Mouse (Mus musculus) megakaryocyte-erythroid progenitor cell, adult 5-6 weeks (primary cell): ENCODE results near the gene Ttc5. TPM values are rescaled to one million over a fixed set of nuclear protein-coding genes. Genes with fewer than 3 reads are reported as not detected.
"Not testable (repeated sequence)": the region's sequence is repeated elsewhere in the genome, so short reads cannot be mapped to it uniquely, and the experiment has no call there.

Experiments
- ATAC-seq: replicated peaks from 2 replicates; pipeline ENCODE4 v1.8.0; 2016; ENCODE audit warnings: mild to moderate bottlenecking, inconsistent platforms; ENCODE audit not compliant: severe bottlenecking, poor library complexity, low FRiP score, low TSS enrichment
- total RNA-seq, 2 experiments: library from RNA; stranded (forward) in 1 of 2; stranded (reverse) in 1 of 2; fragments of 200-1000, 215-1000 nt in 1 of 2; fragments of >200 nt in 1 of 2; fragmentation: Nextera tagmentation in 1 of 2; gene quantifications; 2 replicates each; pipeline ENCODE4 v1.2.3; 2014 to 2017

The Ttc5 gene
- 25.4 and 29.8 TPM in 2 replicates for total RNA-seq (2014; fragmentation: Nextera tagmentation)
- total RNA-seq (2017): 25.4 and 36.3 TPM in 2 replicates

DNA sequence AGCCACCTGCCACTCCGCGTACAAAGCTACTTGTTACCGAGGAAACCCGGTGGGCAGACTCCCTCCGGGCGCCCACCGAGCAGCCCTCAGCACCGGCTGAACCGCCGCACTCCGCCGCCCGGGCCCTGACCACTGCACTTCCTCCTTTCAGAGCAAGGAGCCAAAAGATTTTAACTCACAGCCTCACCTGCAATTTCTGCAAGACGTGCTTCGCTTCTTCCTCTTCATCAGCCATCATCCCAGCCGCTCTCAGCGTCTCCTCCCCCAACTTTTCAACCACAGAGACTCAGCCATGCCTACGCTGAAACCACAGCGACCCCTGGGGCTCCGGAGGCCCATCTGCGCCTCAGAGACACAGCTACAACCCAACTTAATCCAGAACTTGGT, at the start of gene Ttc5:
Ttc5 (minus strand) TSS at position 269 of the 387 bp plus-strand sequence.
- peak; percentile 97 for ATAC-seq

- ATAC-seq: no peak
These were observed 49.1 kb upstream of the Ttc5 start for GRCm38 (mm10) chr14:50834435-50834834.

- ATAC-seq: peak; percentile 28; the same call in 1 of the 2 replicates
These were observed 48.6 kb upstream of the Ttc5 start for GRCm38 (mm10) chr14:50833964-50834363.

DNA sequence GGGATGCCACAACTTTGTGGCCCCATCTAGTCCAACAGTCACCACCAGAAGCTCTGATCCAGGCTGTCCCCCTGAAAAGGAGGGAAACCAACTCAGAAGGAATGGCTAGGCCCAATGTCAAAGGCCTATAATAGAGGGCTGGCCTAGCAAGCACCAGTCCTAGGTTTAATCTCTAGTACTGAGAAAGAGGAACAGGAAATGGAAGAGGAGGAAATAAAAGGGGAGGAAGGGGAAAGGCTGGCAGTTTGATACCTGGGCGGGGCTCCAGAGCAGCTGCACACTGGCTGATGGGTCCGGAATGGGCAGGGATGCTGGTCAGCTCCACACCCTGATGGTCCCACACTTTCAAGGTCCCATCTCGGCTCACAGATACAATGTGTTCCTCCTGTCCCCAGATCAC, 44.6 kb upstream of the Ttc5 start:
- ATAC-seq: no peak

DNA sequence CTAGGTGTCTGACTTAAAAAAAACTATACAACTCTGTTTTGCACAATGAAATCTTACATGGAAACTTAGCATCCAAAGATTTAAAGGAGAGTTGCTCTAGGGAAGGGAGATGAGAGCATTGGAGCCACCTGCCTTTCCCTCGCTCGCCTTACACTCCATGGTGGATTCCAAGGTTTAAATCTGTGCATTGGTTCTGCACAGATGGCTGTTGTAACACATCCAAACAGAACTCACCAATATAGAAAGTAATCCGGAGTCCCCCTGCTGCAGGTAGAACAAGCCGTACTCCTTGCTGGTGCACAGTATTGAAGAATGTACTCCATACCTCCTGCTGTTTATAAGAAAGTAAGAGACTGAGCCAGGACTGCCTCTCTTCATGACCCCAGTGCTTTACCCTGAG, 41.3 kb upstream of the Ttc5 start:
- ATAC-seq: no peak

GRCm38 (mm10) chr14:50824219-50824618, 38.9 kb upstream of the Ttc5 start:
- peak; percentile 21; the same call in 1 of the 2 replicates for ATAC-seq

GRCm38 (mm10) chr14:50823240-50823639, 37.9 kb upstream of the Ttc5 start:
- ATAC-seq: peak; percentile 58

- ATAC-seq: no peak
These were observed 27.7 kb upstream of the Ttc5 start for GRCm38 (mm10) chr14:50813060-50813459.

DNA sequence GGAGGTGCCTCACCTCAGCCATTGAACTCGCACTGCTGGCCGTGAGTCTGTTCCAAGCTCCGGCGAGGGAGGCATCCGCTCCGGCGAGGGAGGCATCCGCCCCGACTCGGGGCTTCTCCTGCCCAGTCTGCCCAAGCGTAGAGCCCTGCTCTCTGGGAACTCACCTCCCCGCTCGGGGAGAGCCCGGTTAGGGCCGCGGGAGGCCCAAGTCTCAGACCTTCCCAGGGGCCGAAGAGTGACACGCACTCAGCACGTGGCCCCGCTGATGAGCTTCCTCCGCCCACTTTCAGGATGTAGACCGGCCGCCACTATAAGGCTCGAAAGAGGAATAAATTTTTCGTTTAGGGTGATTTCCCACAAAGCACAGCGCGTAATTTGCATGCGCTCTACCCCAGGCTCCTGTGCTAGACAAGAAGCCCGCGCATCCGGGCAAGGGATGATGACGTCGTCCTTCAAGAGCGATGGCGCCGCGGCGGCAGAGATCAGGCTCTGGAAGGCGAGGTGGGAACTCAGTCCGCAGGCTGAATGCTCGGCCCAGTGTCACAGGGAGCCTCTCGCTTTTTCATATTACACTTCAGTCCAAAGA, 22.3 kb upstream of the Ttc5 start, which contains the start of the genes Ccnb1ip1 and Parp2:
Ccnb1ip1 (minus strand) TSS at position 246 of the 586 bp plus-strand sequence.
Parp2 (plus strand) TSS at position 355 of the 586 bp plus-strand sequence.
- ATAC-seq: peak; percentile 98

- ATAC-seq: not testable (repeated sequence)
These were observed 21.1 kb upstream of the Ttc5 start for GRCm38 (mm10) chr14:50806469-50806868.

GRCm38 (mm10) chr14:50804683-50805082, 19.4 kb upstream of the Ttc5 start:
- ATAC-seq: no peak

- no peak for ATAC-seq
These were observed 17.7 kb upstream of the Ttc5 start for GRCm38 (mm10) chr14:50802843-50803562.

- no peak for ATAC-seq
These were observed 17.1 kb upstream of the Ttc5 start for GRCm38 (mm10) chr14:50802441-50802840.

DNA sequence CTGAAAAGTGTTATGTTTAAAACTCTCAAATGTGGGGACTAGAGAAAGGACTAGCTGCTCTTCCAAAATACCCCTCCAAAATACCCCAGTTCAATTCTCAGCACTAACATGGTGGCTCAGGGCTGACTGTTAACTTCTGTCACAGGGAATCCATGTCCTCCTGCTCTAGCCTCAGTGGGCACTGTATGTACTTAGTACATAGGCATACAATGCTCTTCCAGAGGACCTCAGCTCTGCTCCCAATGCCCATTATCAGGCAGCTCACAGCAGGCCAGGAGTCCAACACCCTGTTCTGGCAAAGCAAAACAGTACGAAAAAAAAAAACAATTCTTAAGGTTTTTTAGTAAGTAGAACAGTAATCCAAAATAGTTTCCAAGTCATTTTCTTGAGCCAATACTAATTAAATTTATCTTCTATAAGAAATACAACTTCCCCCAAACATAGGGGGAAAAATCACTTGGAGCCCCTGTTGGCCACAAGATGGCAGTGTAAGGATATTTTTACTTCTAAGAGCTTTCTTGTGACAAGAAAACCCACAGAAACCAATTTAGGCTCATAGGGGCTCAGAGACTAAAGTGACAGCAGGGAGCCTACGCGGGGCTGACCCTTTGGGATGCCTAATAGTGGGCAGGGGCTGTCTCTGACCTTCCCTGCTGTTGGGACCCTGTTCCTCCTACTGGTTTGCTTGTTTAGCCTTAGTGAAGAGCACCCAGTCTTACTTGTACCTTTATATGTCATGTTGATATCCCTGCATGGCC, 14.4 kb upstream of the Ttc5 start:
- ATAC-seq: peak; percentile 67

- ATAC-seq: peak; percentile 65; the same call in 1 of the 2 replicates
These were observed 13.2 kb upstream of the Ttc5 start for GRCm38 (mm10) chr14:50798512-50798911.

GRCm38 (mm10) chr14:50796464-50796863, 11.1 kb upstream of the Ttc5 start:
- ATAC-seq: no peak

DNA sequence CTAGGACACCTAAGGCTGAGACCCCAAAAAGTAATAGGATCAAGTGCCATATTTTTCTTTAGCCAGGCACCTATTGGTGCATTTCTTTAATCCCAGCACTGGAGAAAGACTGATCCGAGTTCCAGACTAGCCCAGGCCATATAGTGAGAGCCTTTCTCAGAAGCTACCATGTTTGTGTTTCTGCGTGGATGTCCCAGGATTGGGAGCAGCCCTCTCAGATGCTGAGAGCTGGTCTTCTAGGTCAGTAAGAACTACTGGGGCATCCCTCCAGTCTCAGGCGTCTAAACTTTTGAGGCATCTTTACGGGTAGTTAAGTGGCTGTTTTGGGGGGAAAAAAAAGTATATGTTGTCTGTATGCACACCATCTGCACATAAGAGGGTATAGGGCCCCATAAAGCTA, 10.6 kb upstream of the Ttc5 start:
- ATAC-seq: no peak

DNA sequence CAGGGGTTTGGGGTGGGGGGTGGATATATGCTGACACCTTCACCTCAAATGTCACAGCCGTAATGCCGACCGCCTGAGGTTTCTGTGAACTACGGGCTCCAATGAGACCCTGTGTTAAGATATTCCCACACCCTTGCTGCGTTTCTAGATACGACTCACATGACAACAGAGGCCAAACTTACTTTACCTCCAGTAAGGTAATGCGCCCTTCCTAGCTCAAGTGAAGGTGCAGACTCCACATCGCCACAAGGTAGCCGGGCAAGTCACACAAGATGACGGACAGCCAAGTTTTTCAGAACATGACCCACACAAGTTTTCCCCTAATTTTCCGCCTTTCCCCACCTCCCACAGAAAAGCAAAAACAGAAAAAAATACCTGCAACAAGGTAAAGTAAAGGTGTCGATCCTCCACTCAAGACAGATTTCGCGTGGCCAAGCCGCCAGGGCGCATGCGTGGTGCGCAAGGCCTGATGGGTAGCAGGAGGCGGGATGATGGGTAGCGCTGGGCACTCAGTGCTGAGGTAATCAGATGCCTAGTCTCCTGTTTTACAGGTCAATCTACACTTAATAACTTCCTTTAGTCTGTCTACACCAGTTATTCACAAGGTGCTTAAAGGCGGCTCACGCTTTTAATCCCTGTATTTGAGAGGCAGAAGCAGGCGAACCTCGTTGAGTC, 10.1 kb upstream of the Ttc5 start:
- no peak for ATAC-seq

GRCm38 (mm10) chr14:50788157-50788556, 2.8 kb upstream of the Ttc5 start:
- peak; percentile 50; the same call in 1 of the 2 replicates for ATAC-seq
